Mouse (Mus musculus): ENCODE results near the gene Rsph3a.
"Not testable (repeated sequence)": the region's sequence is repeated elsewhere in the genome, so short reads cannot be mapped to it uniquely, and the experiment has no call there.

Rsph3a gene

GRCm38 (mm10) chr17:7928662-7929061 lies 16.8 kb upstream of the Rsph3a start:
- no peak for DNase-seq (ENCODE audit: low spot score)

GRCm38 (mm10) chr17:7929279-7929678 lies 16.1 kb upstream of the Rsph3a start:
- DNase-seq (ENCODE audit: low spot score) = no peak

- no peak for DNase-seq (ENCODE audit: low spot score)
These were observed 14.1 kb upstream of the Rsph3a start for GRCm38 (mm10) chr17:7931096-7931990.

GRCm38 (mm10) chr17:7932121-7932520 lies 13.3 kb upstream of the Rsph3a start:
- not testable (repeated sequence) for DNase-seq (ENCODE audit: low spot score)

- DNase-seq (ENCODE audit: low spot score) = no peak
These were observed 5.8 kb upstream of the Rsph3a start for GRCm38 (mm10) chr17:7939640-7940039.

GRCm38 (mm10) chr17:7946053-7946627 lies 726 bp downstream of the Rsph3a start:
- DNase-seq (ENCODE audit: low spot score) = not testable (repeated sequence)

- not testable (repeated sequence) for DNase-seq (ENCODE audit: low spot score)
These were observed 5.9 kb downstream of the Rsph3a start for GRCm38 (mm10) chr17:7951333-7951732.

GRCm38 (mm10) chr17:7957242-7957641 lies 11.8 kb downstream of the Rsph3a start:
- not testable (repeated sequence) for DNase-seq (ENCODE audit: low spot score)

- DNase-seq (ENCODE audit: low spot score) = not testable (repeated sequence)
These were observed 17.9 kb downstream of the Rsph3a start for GRCm38 (mm10) chr17:7963333-7963732.

- not testable (repeated sequence) for DNase-seq (ENCODE audit: low spot score)
These were observed 19.0 kb downstream of the Rsph3a start for GRCm38 (mm10) chr17:7964398-7964797.

GRCm38 (mm10) chr17:7968490-7968889 lies 23.1 kb downstream of the Rsph3a start:
- not testable (repeated sequence) for DNase-seq (ENCODE audit: low spot score)

- DNase-seq (ENCODE audit: low spot score) = not testable (repeated sequence)
These were observed 24.4 kb downstream of the Rsph3a start for GRCm38 (mm10) chr17:7969782-7970181.

- DNase-seq (ENCODE audit: low spot score) = not testable (repeated sequence)
These were observed 38.1 kb downstream of the Rsph3a start for GRCm38 (mm10) chr17:7983484-7983883.

- not testable (repeated sequence) for DNase-seq (ENCODE audit: low spot score)
These were observed 40.2 kb downstream of the Rsph3a start for GRCm38 (mm10) chr17:7985597-7985996.

- not testable (repeated sequence) for DNase-seq (ENCODE audit: low spot score)
These were observed 41.6 kb downstream of the Rsph3a start for GRCm38 (mm10) chr17:7987038-7987437.

- DNase-seq (ENCODE audit: low spot score) = not testable (repeated sequence)
These were observed 57.8 kb downstream of the Rsph3a start for GRCm38 (mm10) chr17:8003248-8003647.

- not testable (repeated sequence) for DNase-seq (ENCODE audit: low spot score)
These were observed 61.4 kb downstream of the Rsph3a start for GRCm38 (mm10) chr17:8006771-8007170.

- DNase-seq (ENCODE audit: low spot score) = not testable (repeated sequence)
These were observed 64.2 kb downstream of the Rsph3a start for GRCm38 (mm10) chr17:8009565-8009964.

- DNase-seq (ENCODE audit: low spot score) = not testable (repeated sequence)
These were observed 68.6 kb downstream of the Rsph3a start for GRCm38 (mm10) chr17:8013974-8014373.

- not testable (repeated sequence) for DNase-seq (ENCODE audit: low spot score)
These were observed 77.3 kb downstream of the Rsph3a start for GRCm38 (mm10) chr17:8022675-8023074.

GRCm38 (mm10) chr17:8027475-8028168 lies 82.2 kb downstream of the Rsph3a start:
- DNase-seq (ENCODE audit: low spot score) = not testable (repeated sequence)
